Mouse (Mus musculus) layer of hippocampus, adult 11-12 months (tissue): ENCODE data around the gene Gm45717.

Experiments
- DNase-seq: peaks from one replicate; pipeline ENCODE4 v3.0.0; 2022; ENCODE audit warnings: low spot score

Gene Gm45717

DNA sequence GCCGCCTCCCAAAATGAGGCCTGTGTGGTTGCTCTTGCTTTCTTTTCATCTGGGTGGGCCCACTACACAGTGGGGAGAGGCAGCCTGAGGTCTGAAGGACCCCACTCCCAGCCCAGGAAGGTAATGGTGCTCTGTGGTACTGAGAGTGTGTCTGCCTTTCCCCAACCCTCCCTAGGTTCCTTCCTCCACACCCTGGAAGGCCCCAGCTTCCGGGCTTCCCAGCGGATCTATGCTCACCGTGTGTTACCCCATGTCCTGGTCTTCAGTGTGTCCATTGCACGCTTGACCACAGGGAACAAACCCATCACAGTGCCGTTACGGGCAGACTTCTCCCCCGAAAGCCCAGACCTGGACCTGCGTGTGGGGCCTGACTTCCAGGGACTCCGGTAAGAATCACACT, 12.9 kb downstream of the Gm45717 start:
- no peak for DNase-seq

DNA sequence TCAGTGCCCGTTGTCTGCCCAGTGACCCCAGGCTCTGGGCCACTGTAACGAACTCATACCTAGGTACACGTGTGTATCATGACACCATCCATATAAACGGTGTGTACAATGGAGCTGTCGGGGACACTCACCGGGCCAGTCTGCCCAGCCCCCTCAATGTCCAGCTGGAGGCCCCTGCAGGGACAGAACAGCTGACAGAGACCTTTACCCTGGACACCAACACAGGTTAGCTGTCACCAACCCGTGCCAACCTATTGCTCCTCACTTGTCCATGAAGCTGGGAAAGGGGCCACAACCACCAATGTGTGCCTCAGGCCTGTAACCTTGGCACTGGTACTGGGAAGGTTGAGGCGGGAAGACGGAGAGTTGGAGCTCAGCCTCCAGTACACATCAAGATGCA, 13.4 kb downstream of the Gm45717 start:
- no peak for DNase-seq

DNA sequence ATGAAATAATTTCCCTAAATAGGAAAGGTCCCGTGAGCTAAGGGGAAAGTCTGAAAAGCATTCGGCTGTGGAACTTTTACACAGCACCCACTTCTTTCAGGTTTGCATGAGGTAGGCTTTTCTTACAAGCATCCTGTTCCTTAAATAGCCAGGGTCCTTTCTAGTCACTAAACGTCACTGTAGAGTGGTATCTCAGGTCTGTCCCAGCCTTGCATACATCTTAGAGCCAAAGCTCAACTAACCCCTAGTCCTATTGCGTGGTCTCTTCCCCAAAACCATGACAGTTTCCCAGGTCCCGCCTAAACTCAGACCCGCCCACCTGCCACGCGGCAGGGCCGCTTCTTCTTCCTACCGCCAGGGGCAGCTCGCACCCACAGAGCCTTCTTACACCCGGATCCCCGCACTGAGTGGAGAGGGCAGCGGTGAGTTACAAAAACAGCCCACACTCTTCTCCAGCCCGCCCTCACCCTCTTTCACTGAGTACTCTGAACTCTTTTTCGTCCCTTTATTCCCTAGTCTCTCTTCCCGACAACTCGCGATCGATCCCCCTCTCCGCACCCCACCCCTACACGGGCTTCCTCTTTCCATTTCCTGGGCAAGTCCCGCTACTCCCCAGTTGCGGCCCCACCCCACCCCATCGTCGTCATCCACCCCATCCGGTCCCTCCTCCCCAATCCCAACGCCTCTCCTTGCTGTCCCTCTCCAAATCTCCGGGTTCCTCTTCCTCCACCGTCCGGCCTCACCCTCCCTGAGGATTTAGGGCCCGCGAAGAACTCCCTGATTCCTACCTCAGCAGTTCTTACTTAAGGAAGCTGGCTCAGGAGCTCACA, 14.3 kb downstream of the Gm45717 start, which contains the start of gene Pgghg:
Gene Pgghg, plus strand, starts transcription at position 170 of the 830 bp plus-strand sequence.
- peak; percentile 62 for DNase-seq

DNA sequence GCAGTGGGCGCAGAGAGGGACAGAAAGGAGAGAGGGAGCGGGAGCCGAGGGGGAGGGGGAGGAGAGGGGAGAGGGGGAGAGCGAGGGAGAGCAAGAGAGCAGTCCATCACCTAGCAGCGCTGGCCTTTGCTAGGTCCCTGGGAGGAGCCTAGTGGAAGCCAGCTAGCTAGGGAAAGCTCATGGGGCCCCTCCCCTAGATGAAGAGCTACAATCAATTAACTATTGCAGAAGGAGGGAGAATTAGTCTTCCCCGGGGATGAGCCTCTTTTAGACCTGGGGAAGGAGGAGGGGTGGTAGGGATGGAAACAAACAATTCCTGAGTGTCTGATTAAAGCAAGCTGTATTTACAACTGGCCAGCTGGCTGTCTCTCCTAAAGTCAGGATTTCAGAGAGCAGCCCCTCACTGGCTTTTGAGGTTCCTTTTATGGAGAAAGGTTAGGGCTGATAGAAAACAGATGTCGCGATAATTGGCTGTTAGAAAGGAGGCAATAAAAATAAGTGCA, 16.0 kb downstream of the Gm45717 start:
- no peak for DNase-seq

DNA sequence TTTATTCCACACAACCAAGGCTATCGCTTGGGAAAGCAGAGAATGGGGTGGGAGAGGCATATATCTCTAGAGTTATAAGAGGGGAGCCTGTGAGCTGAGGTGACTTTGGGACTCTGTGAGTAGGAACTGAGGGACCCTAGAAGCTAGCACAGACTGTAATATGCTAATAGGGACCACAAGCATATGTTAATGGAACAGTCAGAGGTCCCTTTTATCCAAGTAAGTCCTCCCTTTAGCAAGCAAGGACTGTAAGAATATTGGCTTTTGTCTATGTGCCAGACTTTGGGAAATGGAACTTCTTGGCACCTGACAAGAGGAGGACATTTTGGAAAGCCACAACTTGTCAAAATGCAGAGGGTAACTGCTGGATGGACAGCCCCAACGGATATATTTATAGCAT, 16.8 kb downstream of the Gm45717 start:
- no peak for DNase-seq

DNA sequence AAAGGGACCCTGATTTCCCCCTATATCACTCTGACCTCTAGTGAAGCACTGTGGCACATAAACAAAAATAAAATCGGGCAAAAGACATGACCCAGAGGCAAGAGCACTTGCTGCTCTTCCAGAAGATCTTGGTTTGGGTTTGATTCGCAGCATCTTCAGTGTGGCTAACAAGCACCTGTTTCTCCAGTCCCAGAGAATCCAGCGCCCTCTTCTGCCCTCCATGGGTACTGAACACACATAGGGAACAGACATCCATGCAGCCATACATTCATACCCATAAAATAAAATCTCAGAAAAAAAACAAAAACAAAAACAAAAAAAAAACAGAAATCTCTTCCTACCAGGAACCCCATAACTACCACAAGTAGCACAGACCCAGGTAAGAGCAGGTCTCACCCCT, 17.3 kb downstream of the Gm45717 start:
- DNase-seq, result no peak

DNA sequence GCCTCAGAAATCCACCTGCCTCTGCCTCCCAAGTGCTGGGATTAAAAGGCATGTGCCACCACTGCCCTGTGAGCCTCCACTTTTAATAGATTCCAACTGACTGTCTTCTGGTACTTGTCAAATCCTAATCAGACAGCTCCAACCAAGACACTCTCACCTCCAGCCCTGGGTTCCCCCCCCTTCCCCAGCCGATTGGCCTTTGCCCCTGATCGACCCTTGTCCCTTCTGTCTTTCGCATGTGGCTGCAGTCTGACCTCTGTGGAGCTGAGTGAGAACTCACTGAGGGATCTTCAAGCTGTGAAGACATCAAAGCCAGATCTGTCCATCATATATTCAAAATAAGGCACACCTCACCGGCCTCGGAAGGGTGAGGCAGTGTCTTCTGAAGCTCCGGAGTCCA, 28.6 kb downstream of the Gm45717 start:
- no peak for DNase-seq

DNA sequence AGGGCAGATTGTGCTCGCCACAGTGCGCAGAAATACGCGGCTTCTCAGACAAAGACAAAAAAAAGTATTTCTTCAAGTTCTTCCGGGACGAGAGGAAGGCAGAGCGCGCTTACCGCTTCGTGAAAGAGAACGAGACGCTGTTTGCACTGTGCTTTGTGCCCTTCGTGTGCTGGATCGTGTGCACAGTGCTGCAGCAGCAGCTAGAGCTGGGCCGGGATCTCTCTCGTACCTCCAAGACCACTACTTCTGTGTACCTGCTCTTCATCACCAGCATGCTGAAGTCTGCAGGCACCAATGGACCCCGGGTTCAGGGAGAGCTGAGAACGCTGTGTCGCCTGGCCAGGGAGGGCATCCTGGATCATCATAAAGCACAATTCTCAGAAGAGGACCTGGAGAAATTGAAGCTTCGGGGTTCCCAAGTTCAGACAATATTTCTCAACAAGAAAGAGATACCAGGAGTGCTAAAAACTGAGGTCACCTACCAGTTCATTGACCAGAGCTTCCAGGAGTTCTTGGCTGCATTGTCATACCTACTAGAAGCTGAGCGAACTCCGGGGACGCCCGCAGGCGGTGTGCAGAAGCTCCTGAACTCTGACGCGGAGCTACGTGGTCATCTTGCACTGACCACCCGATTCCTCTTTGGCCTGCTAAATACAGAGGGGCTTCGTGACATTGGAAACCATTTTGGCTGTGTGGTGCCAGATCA, 32.5 kb downstream of the Gm45717 start:
- DNase-seq, result no peak

DNA sequence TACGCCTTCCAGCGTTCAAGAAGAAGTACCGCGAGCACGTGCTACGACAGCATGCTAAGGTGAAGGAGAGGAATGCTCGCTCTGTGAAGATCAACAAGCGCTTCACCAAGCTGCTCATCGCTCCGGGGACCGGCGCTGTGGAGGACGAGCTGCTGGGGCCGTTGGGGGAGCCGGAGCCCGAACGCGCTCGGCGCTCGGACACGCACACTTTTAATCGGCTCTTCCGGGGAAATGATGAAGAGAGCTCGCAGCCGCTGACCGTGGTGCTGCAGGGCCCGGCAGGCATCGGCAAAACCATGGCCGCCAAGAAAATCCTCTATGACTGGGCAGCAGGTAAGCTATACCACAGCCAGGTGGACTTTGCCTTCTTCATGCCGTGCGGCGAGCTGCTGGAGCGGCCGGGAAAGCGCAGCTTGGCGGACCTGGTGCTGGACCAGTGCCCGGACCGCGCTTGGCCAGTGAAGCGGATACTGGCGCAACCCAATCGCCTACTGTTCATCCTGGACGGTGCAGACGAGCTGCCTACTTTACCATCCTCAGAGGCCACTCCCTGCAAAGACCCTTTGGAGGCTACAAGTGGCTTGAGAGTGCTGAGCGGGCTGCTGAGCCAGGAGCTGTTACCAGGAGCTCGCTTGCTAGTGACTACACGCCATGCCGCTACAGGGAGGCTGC, 33.2 kb downstream of the Gm45717 start:
- DNase-seq, result no peak

DNA sequence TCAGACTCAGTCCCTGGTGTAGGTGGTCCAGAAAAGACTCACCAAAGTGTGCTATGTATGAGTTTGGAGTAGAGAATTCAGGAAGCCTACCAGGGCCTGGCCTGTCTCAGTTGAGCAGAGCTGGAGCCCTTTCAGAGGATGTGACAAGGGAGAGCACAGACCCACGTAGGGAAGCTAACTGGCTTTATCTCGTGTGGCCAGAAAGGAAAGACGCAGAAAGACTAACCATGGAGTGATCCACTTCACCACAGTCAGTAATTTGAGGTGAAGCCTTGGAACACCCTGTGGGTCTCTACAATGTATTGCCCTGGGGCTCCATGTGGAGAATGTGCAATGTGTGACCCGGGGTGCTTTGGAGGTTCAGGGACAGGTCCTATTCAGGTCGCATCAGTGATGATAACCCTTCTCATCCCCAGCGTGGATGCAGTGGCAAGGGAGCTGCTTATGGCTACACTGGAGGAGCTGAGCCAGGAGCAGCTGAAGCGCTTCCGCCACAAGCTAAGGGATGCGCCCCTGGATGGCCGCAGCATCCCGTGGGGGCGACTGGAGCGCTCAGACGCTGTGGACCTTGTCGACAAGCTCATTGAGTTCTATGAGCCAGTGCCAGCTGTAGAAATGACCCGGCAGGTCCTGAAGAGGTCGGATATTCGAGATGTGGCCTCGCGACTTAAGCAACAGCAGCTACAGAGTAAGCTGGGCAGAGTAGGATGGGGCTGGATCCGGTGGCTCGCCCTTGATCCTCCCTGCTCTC, 34.3 kb downstream of the Gm45717 start:
- DNase-seq, result no peak

DNA sequence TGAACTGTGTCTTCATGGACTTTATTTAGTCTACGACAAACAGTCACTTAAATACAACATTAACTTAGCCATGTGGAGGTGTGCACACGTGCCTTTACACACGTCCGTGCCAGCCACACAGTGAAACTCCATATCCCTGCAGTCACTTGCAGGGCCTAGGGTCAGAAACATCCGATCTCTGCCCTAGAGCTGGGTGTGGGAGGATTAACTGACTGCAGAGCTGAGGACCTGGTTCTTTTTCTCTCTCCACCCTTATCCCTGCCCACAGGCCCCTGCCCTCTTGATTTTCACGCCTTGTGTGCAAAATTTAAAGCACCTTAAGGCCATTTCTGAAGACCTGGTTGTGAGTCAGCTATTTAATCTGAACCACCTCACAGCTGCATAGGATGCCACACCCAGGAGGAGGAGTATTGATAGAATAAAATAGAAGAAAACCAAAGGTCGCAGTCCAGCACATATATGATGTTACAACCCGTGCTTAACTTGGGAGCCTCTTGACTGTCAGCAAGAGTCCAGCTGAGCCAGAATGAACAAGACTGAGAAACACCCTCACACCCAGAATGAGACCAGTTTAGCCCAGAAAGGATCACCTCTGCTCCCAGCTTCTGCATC, 35.2 kb downstream of the Gm45717 start, which contains the start of gene Nlrp6:
Gene Nlrp6, plus strand, starts transcription at position 485 of the 612 bp plus-strand sequence.
- DNase-seq, result no peak

DNA sequence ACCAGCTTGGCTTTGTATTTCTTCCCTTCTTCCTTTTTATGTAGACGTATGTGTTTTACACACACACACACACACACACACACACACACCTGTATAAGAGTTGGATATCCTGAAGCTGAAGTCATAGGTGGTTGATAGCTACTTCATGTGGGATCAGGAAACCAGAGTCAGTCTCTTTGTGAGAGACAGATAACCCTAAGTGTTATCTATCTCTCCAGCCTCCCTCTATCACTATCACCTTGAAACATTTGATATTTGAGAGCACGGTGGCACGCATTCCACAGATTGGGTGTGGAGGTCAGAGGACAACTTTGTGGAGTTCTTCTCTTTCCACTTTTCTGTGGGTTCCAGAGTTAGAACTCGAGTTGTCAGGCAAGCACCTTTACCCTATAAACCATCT, 35.8 kb downstream of the Gm45717 start:
- no peak for DNase-seq

DNA sequence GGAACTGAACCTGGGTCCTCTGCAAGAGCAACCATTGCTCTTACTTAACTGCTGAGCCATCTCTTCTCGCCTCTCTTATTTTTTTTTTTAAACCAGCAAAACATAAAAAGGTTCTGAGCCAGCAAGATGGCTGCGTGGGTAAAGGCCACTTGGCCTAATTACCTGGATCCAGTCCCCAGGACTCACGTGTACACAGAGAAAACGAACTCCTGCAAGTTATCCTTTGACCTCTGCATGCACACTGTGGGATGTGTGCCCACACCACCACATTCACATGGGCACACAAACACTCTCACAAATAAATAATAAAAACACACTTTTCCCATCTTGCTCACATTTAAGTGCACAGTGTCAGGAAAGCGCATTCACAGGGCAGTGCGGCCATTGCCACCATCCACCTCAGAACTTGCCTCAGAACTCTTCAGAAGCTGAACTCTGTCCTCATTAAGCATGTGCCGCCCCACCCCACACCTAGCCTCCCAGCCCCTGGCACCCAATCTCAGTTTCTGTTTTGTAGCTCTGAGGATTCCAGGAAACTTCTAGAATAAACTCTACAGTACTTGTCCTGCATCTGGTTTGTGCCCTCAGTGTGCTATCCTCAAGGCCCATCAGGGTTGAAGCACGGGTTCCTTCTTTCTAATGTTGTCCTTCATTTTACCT, 41.6 kb downstream of the Gm45717 start:
- no peak for DNase-seq

DNA sequence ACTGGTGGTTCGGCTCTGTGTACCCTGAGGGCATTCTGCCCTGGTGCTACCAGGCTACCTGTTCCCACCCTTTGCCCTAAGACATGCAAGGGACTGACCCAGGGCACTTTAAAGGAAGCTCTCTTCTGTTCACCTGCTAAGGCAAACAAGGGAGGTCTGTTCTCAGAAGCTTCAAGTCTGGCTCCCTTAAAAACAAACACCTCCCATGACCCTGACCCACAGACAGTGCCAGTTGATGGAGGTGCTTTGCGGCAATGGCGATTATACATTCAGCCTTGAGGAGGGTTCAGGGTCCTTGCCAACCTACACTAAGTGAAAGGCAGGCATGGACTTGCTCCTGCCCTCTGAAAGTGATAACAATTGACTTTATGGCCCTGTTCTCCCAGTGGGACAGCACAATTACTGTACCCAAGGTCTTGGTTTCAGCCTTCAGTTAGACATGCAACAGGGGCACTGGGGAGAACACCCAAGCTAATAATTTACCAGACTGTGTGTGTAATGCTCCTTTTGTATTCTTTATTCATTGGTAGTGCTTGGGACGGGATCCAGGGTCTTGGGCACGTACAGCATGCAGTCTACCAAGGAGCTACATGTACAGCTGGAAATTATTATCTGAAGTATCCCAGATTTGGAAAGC, 42.8 kb downstream of the Gm45717 start:
- DNase-seq, result no peak

DNA sequence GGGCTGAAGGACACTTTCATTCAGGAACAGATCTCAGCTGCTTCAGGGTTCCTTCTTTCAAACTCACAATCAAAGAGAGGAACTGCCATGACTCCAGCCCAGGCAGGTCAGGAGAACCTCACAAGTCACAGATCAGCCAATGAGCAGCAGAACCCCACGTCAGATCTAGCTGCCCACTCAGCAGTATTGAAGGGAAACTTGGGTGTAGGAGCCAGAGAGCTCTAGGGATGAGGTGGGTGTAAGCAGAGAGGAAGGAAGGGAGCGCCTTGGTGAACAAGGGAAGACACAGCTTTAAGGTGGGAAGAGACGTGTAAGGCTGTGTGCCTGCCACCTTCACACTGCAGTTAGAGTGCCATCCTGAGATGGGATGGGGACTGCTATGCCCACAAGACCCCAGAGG, 43.4 kb downstream of the Gm45717 start:
- no peak for DNase-seq

DNA sequence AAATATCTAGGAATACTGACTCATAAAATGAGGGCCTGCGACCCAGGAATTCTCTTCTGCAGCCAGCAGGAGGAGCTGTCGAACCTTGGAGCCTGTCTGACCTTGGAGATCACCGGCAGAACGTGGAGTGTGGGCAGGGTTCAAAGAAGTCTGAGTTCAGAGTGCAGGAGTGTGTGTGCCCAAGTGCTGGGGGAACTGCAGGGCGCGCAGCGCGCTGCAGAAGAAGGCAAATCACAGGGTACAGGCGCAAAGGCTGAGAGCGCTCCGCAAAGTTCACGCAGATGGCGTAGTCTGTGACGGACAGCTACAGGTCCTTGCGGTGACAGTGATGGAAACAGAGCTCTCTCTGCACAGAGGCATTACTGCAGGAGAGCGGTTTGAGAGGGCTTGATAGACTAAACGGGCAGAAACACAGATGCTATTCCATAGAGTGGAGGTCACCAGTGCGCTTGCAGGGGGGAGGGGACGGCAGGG, 47.1 kb downstream of the Gm45717 start:
- DNase-seq, result peak; percentile 65

DNA sequence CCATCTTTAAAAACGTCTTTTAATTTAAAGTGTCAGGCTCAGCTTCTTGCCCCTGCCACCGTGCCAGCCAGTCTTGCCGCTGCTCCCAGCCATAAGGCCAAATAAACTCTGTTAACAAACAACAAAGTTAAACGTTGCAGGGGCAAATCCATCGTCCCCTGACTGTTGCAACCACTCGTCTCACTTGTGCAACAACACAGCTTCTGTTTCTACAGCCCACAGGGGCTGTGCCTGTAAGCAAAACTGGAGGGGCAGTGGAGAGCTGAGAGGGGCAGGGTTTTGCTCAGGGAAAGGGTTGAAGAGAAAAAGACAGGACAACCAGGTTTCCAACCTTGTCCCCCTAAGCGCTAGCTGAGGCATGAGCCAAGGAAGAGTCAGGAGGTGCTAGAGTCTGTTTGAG, 47.6 kb downstream of the Gm45717 start:
- no peak for DNase-seq

DNA sequence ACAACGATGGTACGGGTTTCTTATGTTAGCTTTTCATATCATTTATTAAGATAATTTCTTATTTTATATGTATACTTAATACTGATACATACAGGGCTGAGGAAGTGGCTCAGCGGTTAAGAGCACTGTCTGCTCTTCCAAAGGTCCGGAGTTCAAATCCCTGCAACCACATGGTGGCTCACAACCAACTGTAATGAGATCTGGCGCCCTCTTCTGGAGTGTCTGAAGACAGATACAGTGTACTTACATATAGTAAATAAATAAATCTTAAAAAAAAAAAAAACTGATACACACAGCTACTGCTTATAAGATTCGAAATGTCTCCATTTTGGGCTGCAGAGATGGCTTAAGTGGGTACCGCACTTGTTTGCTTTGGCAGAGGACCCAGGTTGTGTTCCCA, 48.0 kb downstream of the Gm45717 start:
- DNase-seq, result no peak

DNA sequence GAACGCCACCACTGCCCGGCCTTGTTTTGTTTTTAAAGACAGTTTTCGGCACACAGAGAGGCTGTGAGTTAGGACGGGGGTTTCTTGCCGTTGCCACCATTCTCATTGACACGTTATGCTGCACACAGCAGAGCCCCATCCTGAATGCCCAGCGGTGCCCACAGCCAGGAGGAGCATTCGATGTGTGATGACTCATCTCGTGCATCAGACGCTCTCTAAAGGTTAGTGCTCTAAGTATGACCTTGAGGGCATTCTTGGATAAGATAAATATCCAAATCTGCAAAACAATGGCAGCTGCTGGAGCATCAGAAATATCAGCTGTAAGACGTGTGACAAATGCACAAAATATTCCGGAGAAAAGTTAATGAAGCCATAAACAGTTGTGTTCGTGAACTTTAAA, 48.6 kb downstream of the Gm45717 start:
- no peak for DNase-seq

DNA sequence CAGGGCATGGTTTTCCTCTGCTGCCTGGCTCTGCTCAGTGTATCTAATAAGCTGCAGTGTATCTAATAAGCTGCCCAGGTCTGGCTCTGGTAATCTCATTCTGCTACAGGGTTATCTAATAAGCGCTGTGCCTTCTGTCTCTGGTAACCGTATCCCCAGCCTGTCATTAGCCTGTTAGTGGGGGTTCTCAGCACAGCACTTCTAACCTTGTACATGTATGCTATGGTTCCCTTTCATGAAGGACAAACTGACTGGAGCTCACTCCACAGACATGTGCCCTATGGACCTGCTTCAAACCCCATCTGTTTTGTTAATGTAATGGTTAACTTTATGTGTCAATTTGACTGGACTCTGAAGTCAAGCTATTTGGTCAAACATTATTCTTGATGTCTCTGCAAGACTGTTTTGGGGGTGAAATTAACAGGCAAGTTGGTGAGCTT, 50.1 kb downstream of the Gm45717 start:
- no peak for DNase-seq
